Mouse (Mus musculus): ENCODE measurements at regions not wholly inside any gene's neighbourhood (a gene's known extent, or its start where the extent isn't known, plus 50 kb on each side); places are given as distances from the start of the nearest gene placed in this dataset.

- no peak overlapping the region for H3K9ac ChIP-seq (ENCODE audit: low read length)
- no peaks in the 10 kb centered on the region for H3K36me3 ChIP-seq (ENCODE audit: control insufficient read depth, insufficient read depth, low read length)
- DNase-seq (ENCODE audit: low spot score) = peak; percentile 74
- H3K9me3 ChIP-seq (ENCODE audit: control insufficient read depth, low read length) = no peaks in the 10 kb centered on the region
- no peak overlapping the region for H3K4me2 ChIP-seq (replicated peaks; ENCODE audit: low read depth)
- TF ChIP-seq CTCF (IDR thresholded peaks at IDR 0.05; ENCODE audit: low read depth) (peak; percentile 78), EP300 (optimal IDR thresholded peaks at IDR 0.05) (no peak)
- no peaks in the 10 kb centered on the region for H3K4me1 ChIP-seq (replicated peaks; ENCODE audit: control insufficient read depth, insufficient read depth)
- ATAC-seq (ENCODE audit: low FRiP score, low TSS enrichment) = no peak
- H3K27me3 ChIP-seq (ENCODE audit: control insufficient read depth, insufficient read depth, low read length) = no peaks in the 10 kb centered on the region
- H3K4me3 ChIP-seq (ENCODE audit: low read depth, low read length) = no peak overlapping the region
- WGBS = 34% methylated on average over 9 of the region's 9 CpGs
- H3K27ac ChIP-seq (replicated peaks) = no peak overlapping the region
Observed at GRCm38 (mm10) chr16:71247516-71248139, 933.9 kb downstream of the Gbe1 start.

GRCm38 (mm10) chr16:71255740-71256139, 942.0 kb downstream of the Gbe1 start:
- H3K4me2 ChIP-seq (replicated peaks; ENCODE audit: low read depth) = no peak overlapping the region
- H3K27me3 ChIP-seq (ENCODE audit: control insufficient read depth, insufficient read depth, low read length) = no peaks in the 10 kb centered on the region
- DNase-seq (ENCODE audit: low spot score) (no peak), ATAC-seq (ENCODE audit: low FRiP score, low TSS enrichment) (no peak)
- 78% methylated on average over 4 of the region's 4 CpGs for WGBS
- no peaks in the 10 kb centered on the region for H3K4me1 ChIP-seq (replicated peaks; ENCODE audit: control insufficient read depth, insufficient read depth)
- H3K36me3 ChIP-seq (ENCODE audit: control insufficient read depth, insufficient read depth, low read length) = no peaks in the 10 kb centered on the region
- H3K9me3 ChIP-seq (ENCODE audit: control insufficient read depth, low read length) = no peaks in the 10 kb centered on the region
- no peak for TF ChIP-seq EP300 (optimal IDR thresholded peaks at IDR 0.05)
- TF ChIP-seq CTCF (IDR thresholded peaks at IDR 0.05; ENCODE audit: low read depth) = no peak
- no peak overlapping the region for H3K9ac ChIP-seq (ENCODE audit: low read length)
- no peak overlapping the region for H3K27ac ChIP-seq (replicated peaks)
- no peak overlapping the region for H3K4me3 ChIP-seq (ENCODE audit: low read depth, low read length)

- Histone ChIP-seq H3K4me3 (ENCODE audit: low read depth, low read length) (no peak overlapping the region), H3K4me1 (replicated peaks; ENCODE audit: control insufficient read depth, insufficient read depth) (no peaks in the 10 kb centered on the region), H3K4me2 (replicated peaks; ENCODE audit: low read depth) (no peak overlapping the region), H3K9me3 (ENCODE audit: control insufficient read depth, low read length) (no peaks in the 10 kb centered on the region), H3K27me3 (ENCODE audit: control insufficient read depth, insufficient read depth, low read length) (no peaks in the 10 kb centered on the region), H3K9ac (ENCODE audit: low read length) (no peak overlapping the region), H3K36me3 (ENCODE audit: control insufficient read depth, insufficient read depth, low read length) (no peaks in the 10 kb centered on the region), H3K27ac (replicated peaks) (no peak overlapping the region)
- no peak for ATAC-seq (ENCODE audit: low FRiP score, low TSS enrichment)
- WGBS = 51% methylated on average over 2 of the region's 2 CpGs
- DNase-seq (ENCODE audit: low spot score) = no peak
- TF ChIP-seq CTCF (IDR thresholded peaks at IDR 0.05; ENCODE audit: low read depth) (peak; percentile 50), EP300 (optimal IDR thresholded peaks at IDR 0.05) (no peak)
Observed at GRCm38 (mm10) chr16:71256175-71256574, 942.4 kb downstream of the Gbe1 start.

- DNase-seq (ENCODE audit: low spot score) (no peak), ATAC-seq (ENCODE audit: low FRiP score, low TSS enrichment) (no peak)
- H3K36me3 ChIP-seq (ENCODE audit: control insufficient read depth, insufficient read depth, low read length) = no peaks in the 10 kb centered on the region
- H3K9ac ChIP-seq (ENCODE audit: low read length) = no peak overlapping the region
- WGBS = 57% methylated on average over 5 of the region's 5 CpGs
- H3K4me3 ChIP-seq (ENCODE audit: low read depth, low read length) = no peak overlapping the region
- H3K9me3 ChIP-seq (ENCODE audit: control insufficient read depth, low read length) = no peaks in the 10 kb centered on the region
- no peak for TF ChIP-seq CTCF (IDR thresholded peaks at IDR 0.05; ENCODE audit: low read depth)
- TF ChIP-seq EP300 (optimal IDR thresholded peaks at IDR 0.05) = no peak
- no peaks in the 10 kb centered on the region for H3K4me1 ChIP-seq (replicated peaks; ENCODE audit: control insufficient read depth, insufficient read depth)
- no peaks in the 10 kb centered on the region for H3K27me3 ChIP-seq (ENCODE audit: control insufficient read depth, insufficient read depth, low read length)
- no peak overlapping the region for H3K27ac ChIP-seq (replicated peaks)
- H3K4me2 ChIP-seq (replicated peaks; ENCODE audit: low read depth) = no peak overlapping the region
Observed at GRCm38 (mm10) chr16:71267191-71267590, 953.4 kb downstream of the Gbe1 start.

Measured in stomach, postnatal 0 days (tissue).